Mouse (Mus musculus): ENCODE data around the gene Slc25a26. TPM values are rescaled to one million over a fixed set of nuclear protein-coding genes. Genes with fewer than 3 reads are reported as not detected.

Slc25a26 gene
- polyA plus RNA-seq, 1 experiment from 2014 or later, result 11.9 TPM

GRCm38 (mm10) chr6:94601811-94602210, 101.7 kb downstream of the Slc25a26 start:
- Histone ChIP-seq H3K4me1 (ENCODE audit: control insufficient read depth, insufficient read depth, low read depth, low read length) (no peaks in the 10 kb centered on the region), H3K4me2 (ENCODE audit: low read length) (no peak overlapping the region), H3K27ac (ENCODE audit: low read depth, low read length) (no peak overlapping the region), H3K9me3 (ENCODE audit: control insufficient read depth, low read length) (no peaks in the 10 kb centered on the region), H3K4me3 (ENCODE audit: low read length) (no peak overlapping the region), H3K27me3 (replicated peaks; ENCODE audit: control insufficient read depth, insufficient read depth, low read length) (no peaks in the 10 kb centered on the region), H3K9ac (ENCODE audit: low read depth, low read length) (no peak overlapping the region), H3K36me3 (ENCODE audit: control insufficient read depth, insufficient read depth, low read length) (peaks cover 6% of the 10 kb centered on the region; the same call in 1 of the 2 replicates)
- 75% methylated on average over 5 of the region's 5 CpGs for WGBS
- no peak for ATAC-seq

- Histone ChIP-seq H3K4me1 (ENCODE audit: control insufficient read depth, insufficient read depth, low read depth, low read length) (no peaks in the 10 kb centered on the region), H3K4me2 (ENCODE audit: low read length) (no peak overlapping the region), H3K4me3 (ENCODE audit: low read length) (no peak overlapping the region), H3K27ac (ENCODE audit: low read depth, low read length) (no peak overlapping the region; the same call in none of the 2 replicates), H3K9ac (ENCODE audit: low read depth, low read length) (no peak overlapping the region), H3K36me3 (ENCODE audit: control insufficient read depth, insufficient read depth, low read length) (peaks cover 9% of the 10 kb centered on the region; the same call in 1 of the 2 replicates), H3K27me3 (replicated peaks; ENCODE audit: control insufficient read depth, insufficient read depth, low read length) (no peaks in the 10 kb centered on the region), H3K9me3 (ENCODE audit: control insufficient read depth, low read length) (no peaks in the 10 kb centered on the region)
- WGBS, result 43% methylated on average over 3 of the region's 3 CpGs
- no peak for ATAC-seq
These were observed 103.9 kb downstream of the Slc25a26 start for GRCm38 (mm10) chr6:94604072-94604471.

- Histone ChIP-seq H3K4me3 (ENCODE audit: low read length) (no peak overlapping the region), H3K27me3 (replicated peaks; ENCODE audit: control insufficient read depth, insufficient read depth, low read length) (no peaks in the 10 kb centered on the region), H3K4me2 (ENCODE audit: low read length) (no peak overlapping the region), H3K9ac (ENCODE audit: low read depth, low read length) (no peak overlapping the region), H3K27ac (ENCODE audit: low read depth, low read length) (no peak overlapping the region), H3K36me3 (ENCODE audit: control insufficient read depth, insufficient read depth, low read length) (peaks cover 8% of the 10 kb centered on the region; the same call in 1 of the 2 replicates), H3K4me1 (ENCODE audit: control insufficient read depth, insufficient read depth, low read depth, low read length) (no peaks in the 10 kb centered on the region), H3K9me3 (ENCODE audit: control insufficient read depth, low read length) (no peaks in the 10 kb centered on the region)
- WGBS, result 92% methylated on average over 2 of the region's 2 CpGs
- ATAC-seq, result no peak
These were observed 104.4 kb downstream of the Slc25a26 start for GRCm38 (mm10) chr6:94604546-94604945.

- no peaks in the 10 kb centered on the region for H3K4me1 ChIP-seq (ENCODE audit: control insufficient read depth, insufficient read depth, low read depth, low read length)
- H3K36me3 ChIP-seq (ENCODE audit: control insufficient read depth, insufficient read depth, low read length), result peaks cover 16% of the 10 kb centered on the region
- no peak overlapping the region for H3K27ac ChIP-seq (ENCODE audit: low read depth, low read length)
- 68% methylated on average over 6 of the region's 6 CpGs for WGBS
- no peaks in the 10 kb centered on the region for H3K27me3 ChIP-seq (replicated peaks; ENCODE audit: control insufficient read depth, insufficient read depth, low read length)
- H3K9me3 ChIP-seq (ENCODE audit: control insufficient read depth, low read length), result no peaks in the 10 kb centered on the region
- no peak overlapping the region for H3K4me2 ChIP-seq (ENCODE audit: low read length)
- no peak for ATAC-seq
- no peak overlapping the region for H3K9ac ChIP-seq (ENCODE audit: low read depth, low read length)
- no peak overlapping the region for H3K4me3 ChIP-seq (ENCODE audit: low read length)
These were observed 113.2 kb downstream of the Slc25a26 start for GRCm38 (mm10) chr6:94613235-94613895.

- H3K36me3 ChIP-seq (ENCODE audit: control insufficient read depth, insufficient read depth, low read length), result peaks cover 13% of the 10 kb centered on the region
- no peaks in the 10 kb centered on the region for H3K27me3 ChIP-seq (replicated peaks; ENCODE audit: control insufficient read depth, insufficient read depth, low read length)
- no peak overlapping the region for H3K4me2 ChIP-seq (ENCODE audit: low read length)
- no peak overlapping the region for H3K27ac ChIP-seq (ENCODE audit: low read depth, low read length)
- H3K9me3 ChIP-seq (ENCODE audit: control insufficient read depth, low read length), result no peaks in the 10 kb centered on the region
- ATAC-seq, result no peak
- no peaks in the 10 kb centered on the region for H3K4me1 ChIP-seq (ENCODE audit: control insufficient read depth, insufficient read depth, low read depth, low read length)
- H3K9ac ChIP-seq (ENCODE audit: low read depth, low read length), result no peak overlapping the region
- WGBS, result 90% methylated on average over 6 of the region's 6 CpGs
- H3K4me3 ChIP-seq (ENCODE audit: low read length), result no peak overlapping the region
These were observed 114.2 kb downstream of the Slc25a26 start for GRCm38 (mm10) chr6:94614346-94614745.

- WGBS, result 83% methylated on average over 4 of the region's 4 CpGs
- H3K4me1 ChIP-seq (ENCODE audit: control insufficient read depth, insufficient read depth, low read depth, low read length), result no peaks in the 10 kb centered on the region
- no peak overlapping the region for H3K9ac ChIP-seq (ENCODE audit: low read depth, low read length)
- H3K27ac ChIP-seq (ENCODE audit: low read depth, low read length), result no peak overlapping the region
- no peaks in the 10 kb centered on the region for H3K27me3 ChIP-seq (replicated peaks; ENCODE audit: control insufficient read depth, insufficient read depth, low read length)
- H3K9me3 ChIP-seq (ENCODE audit: control insufficient read depth, low read length), result no peaks in the 10 kb centered on the region
- no peak for ATAC-seq
- no peak overlapping the region for H3K4me3 ChIP-seq (ENCODE audit: low read length)
- H3K4me2 ChIP-seq (ENCODE audit: low read length), result no peak overlapping the region
- peaks cover 8% of the 10 kb centered on the region for H3K36me3 ChIP-seq (ENCODE audit: control insufficient read depth, insufficient read depth, low read length)
These were observed 115.8 kb downstream of the Slc25a26 start for GRCm38 (mm10) chr6:94615936-94616335.

- 0 out of 2 replicates have a peak overlapping the region, but pooled peaks have one; percentile 14 for H3K9ac ChIP-seq (ENCODE audit: low read depth, low read length)
- 73% methylated on average over 5 of the region's 5 CpGs for WGBS
- H3K4me2 ChIP-seq (ENCODE audit: low read length), result no peak overlapping the region
- H3K36me3 ChIP-seq (ENCODE audit: control insufficient read depth, insufficient read depth, low read length), result peaks cover 8% of the 10 kb centered on the region; the same call in 1 of the 2 replicates
- no peak for ATAC-seq
- no peaks in the 10 kb centered on the region for H3K27me3 ChIP-seq (replicated peaks; ENCODE audit: control insufficient read depth, insufficient read depth, low read length)
- H3K4me1 ChIP-seq (ENCODE audit: control insufficient read depth, insufficient read depth, low read depth, low read length), result no peaks in the 10 kb centered on the region
- H3K9me3 ChIP-seq (ENCODE audit: control insufficient read depth, low read length), result no peaks in the 10 kb centered on the region
- peak overlapping the region; percentile 37; the same call in 1 of the 2 replicates for H3K27ac ChIP-seq (ENCODE audit: low read depth, low read length)
- H3K4me3 ChIP-seq (ENCODE audit: low read length), result no peak overlapping the region
These were observed 118.5 kb downstream of the Slc25a26 start for GRCm38 (mm10) chr6:94618671-94619070.

- no peaks in the 10 kb centered on the region for H3K27me3 ChIP-seq (replicated peaks; ENCODE audit: control insufficient read depth, insufficient read depth, low read length)
- H3K36me3 ChIP-seq (ENCODE audit: control insufficient read depth, insufficient read depth, low read length), result peaks cover 5% of the 10 kb centered on the region; the same call in 1 of the 2 replicates
- H3K4me3 ChIP-seq (ENCODE audit: low read length), result no peak overlapping the region
- H3K27ac ChIP-seq (ENCODE audit: low read depth, low read length), result no peak overlapping the region
- no peak overlapping the region for H3K9ac ChIP-seq (ENCODE audit: low read depth, low read length)
- no peak overlapping the region for H3K4me2 ChIP-seq (ENCODE audit: low read length)
- H3K4me1 ChIP-seq (ENCODE audit: control insufficient read depth, insufficient read depth, low read depth, low read length), result no peaks in the 10 kb centered on the region
- no peak for ATAC-seq
- no peaks in the 10 kb centered on the region for H3K9me3 ChIP-seq (ENCODE audit: control insufficient read depth, low read length)
- WGBS, result 59% methylated on average over 6 of the region's 6 CpGs
These were observed 120.2 kb downstream of the Slc25a26 start for GRCm38 (mm10) chr6:94620287-94620686.

GRCm38 (mm10) chr6:94620801-94621301, 120.7 kb downstream of the Slc25a26 start:
- ATAC-seq, result no peak
- WGBS, result 81% methylated on average over 9 of the region's 9 CpGs
- no peak overlapping the region for H3K4me2 ChIP-seq (ENCODE audit: low read length)
- peaks cover 5% of the 10 kb centered on the region; the same call in 1 of the 2 replicates for H3K36me3 ChIP-seq (ENCODE audit: control insufficient read depth, insufficient read depth, low read length)
- H3K27me3 ChIP-seq (replicated peaks; ENCODE audit: control insufficient read depth, insufficient read depth, low read length), result no peaks in the 10 kb centered on the region
- H3K4me3 ChIP-seq (ENCODE audit: low read length), result no peak overlapping the region
- H3K4me1 ChIP-seq (ENCODE audit: control insufficient read depth, insufficient read depth, low read depth, low read length), result peaks cover 2% of the 10 kb centered on the region
- H3K9ac ChIP-seq (ENCODE audit: low read depth, low read length), result no peak overlapping the region
- peak overlapping the region; percentile 14 for H3K27ac ChIP-seq (ENCODE audit: low read depth, low read length)
- no peaks in the 10 kb centered on the region for H3K9me3 ChIP-seq (ENCODE audit: control insufficient read depth, low read length)
